Mouse (Mus musculus) midbrain, embryonic 14.5 days (tissue): ENCODE measurements around the gene Tmub1. TPM values are rescaled to one million over a fixed set of nuclear protein-coding genes. Genes with fewer than 3 reads are reported as not detected.

Experiments used
- ATAC-seq: fragments of 200-750 bp; cut with Nextera tagmentation; 2 replicates; pipeline ENCODE4 v1.8.0; 2017; ENCODE audit warnings: moderate number of reproducible peaks, moderate library complexity; ENCODE audit not compliant: low FRiP score, low TSS enrichment
- DNase-seq: peaks from one replicate; pipeline ENCODE4 v3.0.0-alpha.2; 2015
- H3K27ac ChIP-seq: fragments of 300-500 bp; sonication (generic); replicated peaks from 2 replicates; pipeline ENCODE4 v1.5.1; 2014; ENCODE audit warnings: mild to moderate bottlenecking, low read depth, low read length, moderate library complexity
- H3K27me3 ChIP-seq: fragments of 300-500 bp; sonication (generic); 2 replicates; pipeline ENCODE4 v1.6.1; 2014; ENCODE audit warnings: low read length, control low read depth, mixed read lengths; ENCODE audit not compliant: control insufficient read depth, insufficient read depth
- H3K36me3 ChIP-seq: fragments of 300-500 bp; sonication (generic); 2 replicates; pipeline ENCODE4 v1.6.1; 2014; ENCODE audit warnings: low read length, control low read depth; ENCODE audit not compliant: control insufficient read depth, insufficient read depth
- H3K4me1 ChIP-seq: fragments of 300-500 bp; sonication (generic); 2 replicates; pipeline ENCODE4 v1.6.1; 2014; ENCODE audit warnings: mild to moderate bottlenecking, antibody characterized with exemption, low read length, control low read depth; ENCODE audit not compliant: control insufficient read depth, insufficient read depth
- H3K4me2 ChIP-seq: fragments of 300-500 bp; sonication (generic); 2 replicates; pipeline ENCODE4 v1.6.1; 2014; ENCODE audit warnings: mild to moderate bottlenecking, low read length, moderate library complexity
- H3K4me3 ChIP-seq: fragments of 300-500 bp; sonication (generic); replicated peaks from 2 replicates; pipeline ENCODE4 v1.5.1; 2014; ENCODE audit warnings: low read depth, low read length
- H3K9ac ChIP-seq: fragments of 300-500 bp; sonication (generic); replicated peaks from 2 replicates; pipeline ENCODE4 v1.6.1; 2014; ENCODE audit warnings: mild to moderate bottlenecking, low read length, moderate library complexity
- H3K9me3 ChIP-seq: fragments of 300-500 bp; sonication (generic); 2 replicates; pipeline ENCODE4 v1.6.1; 2016; ENCODE audit warnings: low read length, control low read depth, mixed read lengths; ENCODE audit not compliant: control insufficient read depth
- WGBS: fragments of 180-500 bp; shearing (Covaris S2); extraction: QIAGEN DNeasy Blood & Tissue Kit; methylation state at CpG from one replicate; pipeline ENCODE4 v1.1.7; 2014; 5-methylcytosine and 5-hydroxymethylcytosine counted together
- polyA plus RNA-seq: library from polyadenylated mRNA; unstranded; fragments of >200 nt; fragmentation: Nextera tagmentation; extraction: Ambion mirVana; gene quantifications from 2 replicates; pipeline ENCODE4 v1.2.1, GENCODE M21; 2014

The Tmub1 gene
- polyA plus RNA-seq, 1 experiment from 2014 or later: 51.0 TPM

GRCm38 (mm10) chr5:24413042-24413693 is 34.5 kb downstream of the Tmub1 start, which contains the start of gene Asic3:
Gene Asic3 (plus strand): TSS chr5:24413392.
- Histone ChIP-seq H3K27me3 (no peaks in the 10 kb centered on the region), H3K4me3 (no peak within 1 kb of the TSS), H3K9me3 (no peaks in the 10 kb centered on the region), H3K4me2 (no peak within 1 kb of the TSS), H3K9ac (no peak within 1 kb of the TSS), H3K4me1 (no peaks in the 10 kb centered on the region), H3K27ac (no peak within 1 kb of the TSS), H3K36me3 (peaks cover 5% of the 10 kb centered on the region; the same call in 1 of the 2 replicates)
- DNase-seq (peak; percentile 4), ATAC-seq (no peak)
- WGBS: 51% methylated on average over 11 of the region's 11 CpGs

- WGBS: 95% methylated on average over 2 of the region's 2 CpGs
- no peak for DNase-seq
- no peaks in the 10 kb centered on the region for H3K27me3 ChIP-seq
Observed at GRCm38 (mm10) chr5:24412063-24412462, 35.6 kb downstream of the Tmub1 start.

GRCm38 (mm10) chr5:24409466-24409865 is 38.2 kb downstream of the Tmub1 start:
- Histone ChIP-seq H3K9ac (no peak overlapping the region), H3K4me1 (no peaks in the 10 kb centered on the region), H3K27ac (no peak overlapping the region), H3K9me3 (no peaks in the 10 kb centered on the region), H3K36me3 (peaks cover 27% of the 10 kb centered on the region), H3K27me3 (no peaks in the 10 kb centered on the region), H3K4me3 (no peak overlapping the region), H3K4me2 (no peak overlapping the region)
- DNase-seq (no peak), ATAC-seq (no peak)
- WGBS: 70% methylated on average over 2 of the region's 2 CpGs

More at GRCm38 (mm10) chr5:24412063-24412462, 35.6 kb downstream of the Tmub1 start:
- peaks cover 9% of the 10 kb centered on the region for H3K36me3 ChIP-seq
- H3K9ac ChIP-seq: no peak overlapping the region
- no peak overlapping the region for H3K4me3 ChIP-seq
- no peak overlapping the region for H3K4me2 ChIP-seq
- no peak for ATAC-seq
- H3K27ac ChIP-seq: no peak overlapping the region
- no peaks in the 10 kb centered on the region for H3K9me3 ChIP-seq
- no peaks in the 10 kb centered on the region for H3K4me1 ChIP-seq

GRCm38 (mm10) chr5:24408651-24409050 is 39.0 kb downstream of the Tmub1 start:
- 95% methylated on average over 13 of the region's 13 CpGs for WGBS

GRCm38 (mm10) chr5:24405389-24405876 is 42.2 kb downstream of the Tmub1 start:
- peaks cover 60% of the 10 kb centered on the region for H3K36me3 ChIP-seq
- H3K9me3 ChIP-seq: no peaks in the 10 kb centered on the region
- no peaks in the 10 kb centered on the region for H3K4me1 ChIP-seq
- DNase-seq (no peak), ATAC-seq (no peak)
- no peak overlapping the region for H3K4me3 ChIP-seq
- no peak overlapping the region for H3K27ac ChIP-seq
- no peak overlapping the region for H3K4me2 ChIP-seq
- no peaks in the 10 kb centered on the region for H3K27me3 ChIP-seq
- 63% methylated on average over 3 of the region's 3 CpGs for WGBS
- H3K9ac ChIP-seq: no peak overlapping the region

More at GRCm38 (mm10) chr5:24408651-24409050, 39.0 kb downstream of the Tmub1 start:
- no peaks in the 10 kb centered on the region for H3K4me1 ChIP-seq
- ATAC-seq: no peak
- no peak overlapping the region for H3K4me3 ChIP-seq
- no peaks in the 10 kb centered on the region for H3K9me3 ChIP-seq
- peaks cover 31% of the 10 kb centered on the region for H3K36me3 ChIP-seq
- no peak overlapping the region for H3K9ac ChIP-seq
- H3K27me3 ChIP-seq: no peaks in the 10 kb centered on the region
- no peak for DNase-seq
- no peak overlapping the region for H3K27ac ChIP-seq
- no peak overlapping the region for H3K4me2 ChIP-seq

DNA sequence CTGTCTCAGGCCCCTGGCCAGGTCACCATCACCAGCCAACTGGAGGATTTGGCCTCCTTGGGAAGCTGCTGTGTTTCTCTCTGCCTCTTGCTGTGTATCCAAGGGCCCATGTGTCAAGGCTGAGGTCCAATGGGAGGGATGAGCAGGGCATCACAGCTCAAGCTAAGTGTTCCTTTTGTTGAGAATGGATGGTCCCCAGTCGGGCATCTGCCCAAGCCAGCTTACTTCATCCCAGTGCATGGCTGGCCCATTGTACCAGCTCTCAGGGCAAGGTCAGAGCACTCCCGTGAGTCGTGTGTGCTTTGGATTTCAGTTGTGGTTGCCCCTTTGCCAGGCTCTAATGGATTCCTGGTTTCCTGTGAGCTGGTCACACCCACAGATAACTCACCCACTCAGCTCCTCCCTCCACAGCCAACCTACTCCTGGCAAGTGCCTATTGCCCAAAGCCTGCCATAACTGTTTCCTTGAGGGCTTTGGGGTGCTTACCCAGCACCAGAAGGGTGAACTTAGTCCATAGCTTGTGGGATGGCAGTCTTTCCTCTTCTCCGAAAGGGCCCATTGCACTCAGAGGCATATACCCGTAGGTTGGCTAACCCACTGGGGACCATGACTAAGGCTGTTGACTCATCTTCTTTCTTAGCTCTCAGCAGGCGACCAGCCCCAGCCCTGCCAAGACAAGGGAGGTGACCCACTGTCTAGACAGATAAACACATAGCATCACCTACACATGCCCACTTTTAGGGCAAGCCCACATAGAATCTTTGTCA is 42.9 kb downstream of the Tmub1 start:
- no peak overlapping the region for H3K9ac ChIP-seq
- 83% methylated on average over 6 of the region's 6 CpGs for WGBS

DNA sequence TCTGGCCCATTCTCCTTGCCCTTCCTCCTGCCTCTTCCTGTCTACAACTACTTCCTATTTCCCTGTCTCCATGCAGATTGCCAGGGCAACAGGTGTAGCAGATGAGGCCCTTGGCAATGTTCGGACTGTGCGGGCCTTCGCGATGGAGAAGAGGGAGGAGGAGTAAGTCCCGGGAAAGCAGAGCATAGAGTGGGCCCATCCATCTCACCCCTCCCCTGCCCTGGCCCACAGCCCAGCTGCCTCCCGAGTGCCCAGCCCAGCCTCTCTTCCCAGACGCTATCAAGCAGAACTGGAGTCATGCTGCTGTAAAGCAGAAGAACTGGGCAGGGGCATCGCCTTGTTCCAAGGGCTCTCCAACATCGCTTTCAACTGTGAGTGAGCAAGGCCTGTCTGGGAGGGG is 45.7 kb downstream of the Tmub1 start:
- H3K27me3 ChIP-seq: no peaks in the 10 kb centered on the region
- no peak overlapping the region for H3K4me2 ChIP-seq
- peaks cover 50% of the 10 kb centered on the region for H3K36me3 ChIP-seq
- no peaks in the 10 kb centered on the region for H3K4me1 ChIP-seq
- DNase-seq: no peak
- no peak overlapping the region for H3K4me3 ChIP-seq
- no peaks in the 10 kb centered on the region for H3K9me3 ChIP-seq
- H3K9ac ChIP-seq: no peak overlapping the region
- 80% methylated on average over 9 of the region's 9 CpGs for WGBS
- ATAC-seq: no peak
- H3K27ac ChIP-seq: no peak overlapping the region

More for the DNA sequence above, 42.9 kb downstream of the Tmub1 start:
- H3K9me3 ChIP-seq: no peaks in the 10 kb centered on the region
- H3K4me2 ChIP-seq: no peak overlapping the region
- H3K36me3 ChIP-seq: peaks cover 60% of the 10 kb centered on the region
- H3K27ac ChIP-seq: no peak overlapping the region
- H3K4me1 ChIP-seq: no peaks in the 10 kb centered on the region
- no peak overlapping the region for H3K4me3 ChIP-seq
- ATAC-seq: no peak
- H3K27me3 ChIP-seq: no peaks in the 10 kb centered on the region
- DNase-seq: no peak

DNA sequence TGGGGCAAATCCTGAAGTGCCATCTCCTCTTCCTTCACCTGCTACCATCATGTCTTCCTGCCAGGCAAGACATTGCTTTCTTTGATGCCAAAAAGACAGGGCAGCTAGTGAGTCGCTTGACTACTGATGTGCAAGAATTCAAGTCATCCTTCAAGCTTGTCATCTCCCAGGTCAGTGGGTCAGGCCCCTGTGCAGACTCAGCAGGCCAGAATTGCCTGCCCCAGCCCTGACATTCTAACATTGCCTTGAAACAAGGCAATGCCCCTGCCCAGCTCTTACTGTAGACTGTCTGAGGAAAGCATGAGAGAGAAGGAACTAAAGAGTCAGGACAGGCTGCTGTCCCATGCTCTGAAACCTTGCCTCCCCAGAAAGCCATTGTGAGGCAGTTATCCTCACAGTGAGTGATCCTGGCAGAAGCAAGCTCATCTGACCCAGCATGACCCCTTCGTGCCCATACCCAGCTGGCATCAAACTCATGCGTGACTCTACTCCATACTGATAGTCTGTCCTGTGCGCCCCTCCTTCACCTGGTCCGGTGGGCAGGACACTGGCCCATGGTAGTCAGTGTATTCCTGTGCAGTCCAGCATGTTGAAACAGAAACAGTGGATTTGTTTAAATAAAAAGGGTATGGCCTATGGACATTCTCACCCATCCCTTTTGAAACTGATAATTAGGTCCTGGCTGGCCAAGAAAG is 46.6 kb downstream of the Tmub1 start:
- no peak overlapping the region for H3K9ac ChIP-seq
- no peak for DNase-seq
- no peak overlapping the region for H3K27ac ChIP-seq
- no peak for ATAC-seq
- 95% methylated on average over 5 of the region's 5 CpGs for WGBS
- no peak overlapping the region for H3K4me3 ChIP-seq
- no peaks in the 10 kb centered on the region for H3K27me3 ChIP-seq
- H3K4me2 ChIP-seq: no peak overlapping the region
- no peaks in the 10 kb centered on the region for H3K4me1 ChIP-seq
- H3K36me3 ChIP-seq: peaks cover 42% of the 10 kb centered on the region
- H3K9me3 ChIP-seq: no peaks in the 10 kb centered on the region
